Mouse (Mus musculus) C2C12 (cell line): ENCODE measurements around the gene Tmtc2. TPM values are rescaled to one million over a fixed set of nuclear protein-coding genes. Genes with fewer than 3 reads are reported as not detected.

Experiments used
- H3K27me3 ChIP-seq: one replicate; pipeline ENCODE4 v1.6.1; 2011; ENCODE audit not compliant: control insufficient read depth, insufficient read depth, insufficient read length
- H3K36me3 ChIP-seq: one replicate; pipeline ENCODE4 v1.6.1; 2011; ENCODE audit not compliant: control insufficient read depth, insufficient read depth
- H3K4me3 ChIP-seq: one replicate; pipeline ENCODE4 v1.5.1; 2011; ENCODE audit warnings: mild to moderate bottlenecking, control low read depth; ENCODE audit not compliant: poor library complexity, insufficient read depth, severe bottlenecking
- H3K79me2 ChIP-seq: one replicate; pipeline ENCODE4 v1.6.1; 2011; ENCODE audit not compliant: control insufficient read depth, insufficient read depth
- H3K79me3 ChIP-seq: one replicate; pipeline ENCODE4 v1.6.1; 2011; ENCODE audit warnings: low read depth, control low read depth
- H3ac ChIP-seq: one replicate; pipeline ENCODE3; 2011; ENCODE audit warnings: low read depth; ENCODE audit not compliant: control insufficient read depth, insufficient read length
- CEBPB ChIP-seq: IDR thresholded peaks from one replicate; pipeline ENCODE4 v1.6.1; 2011; ENCODE audit warnings: low read depth, mild to moderate bottlenecking, control low read depth, moderate library complexity
- CTCF ChIP-seq: IDR thresholded peaks from one replicate; pipeline ENCODE4 v1.5.1; 2011; ENCODE audit not compliant: control insufficient read depth, insufficient read depth, insufficient read length
- FOSL1 ChIP-seq: IDR thresholded peaks from one replicate; pipeline ENCODE4 v1.8.0; 2011; ENCODE audit warnings: mild to moderate bottlenecking, low read length; ENCODE audit not compliant: poor library complexity, insufficient read depth, severe bottlenecking
- MAX ChIP-seq: IDR thresholded peaks from one replicate; pipeline ENCODE4 v1.6.1; 2011; ENCODE audit warnings: mild to moderate bottlenecking, control low read depth
- MYOD1 ChIP-seq: IDR thresholded peaks from one replicate; pipeline ENCODE4 v1.6.1; 2011; ENCODE audit warnings: low read depth; ENCODE audit not compliant: control insufficient read depth, insufficient read length
- MYOG ChIP-seq: IDR thresholded peaks from one replicate; pipeline ENCODE4 v1.6.1; 2011; ENCODE audit not compliant: control insufficient read depth, insufficient read length; ENCODE audit errors: extremely low read depth
- USF1 ChIP-seq: IDR thresholded peaks from one replicate; pipeline ENCODE4 v1.6.1; 2011; ENCODE audit warnings: low read depth, mild to moderate bottlenecking, control low read depth, moderate library complexity
- polyA plus RNA-seq: library from polyadenylated mRNA; unstranded; fragments of >200 nt; fragmentation: generic; extraction: Trizol; gene quantifications from one replicate; pipeline ENCODE4 v1.2.1, GENCODE M21; 2012; ENCODE audit warnings: missing spikeins

Tmtc2 gene
- polyA plus RNA-seq, 1 experiment: 0.25 TPM

DNA sequence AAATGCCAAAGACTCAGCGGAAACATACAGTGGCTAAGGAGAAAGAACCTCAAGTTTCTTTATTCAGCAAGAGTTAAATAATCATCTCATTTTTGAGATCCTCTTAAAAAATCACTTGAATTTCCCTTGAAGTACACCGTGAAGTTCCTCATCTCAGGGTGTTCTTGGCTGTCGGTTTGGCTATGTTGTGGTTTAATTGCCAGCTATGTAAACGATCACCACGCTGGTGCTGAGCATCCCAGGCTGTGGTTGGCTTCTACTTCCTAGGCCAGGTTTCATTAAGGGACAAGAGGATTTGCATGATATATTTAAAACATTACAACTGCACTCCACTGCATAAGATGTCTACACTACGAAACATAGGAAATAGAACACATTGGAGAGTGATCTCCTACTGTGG is 348.5 kb downstream of the Tmtc2 start:
- Histone ChIP-seq H3K27me3 (no peaks in the 10 kb centered on the region), H3K4me3 (no peak overlapping the region), H3K79me3 (no peaks in the 10 kb centered on the region), H3ac (no peak overlapping the region), H3K79me2 (no peaks in the 10 kb centered on the region), H3K36me3 (no peaks in the 10 kb centered on the region)
- no peak for TF ChIP-seq MAX
- no peak for TF ChIP-seq MYOD1
- no peak for TF ChIP-seq FOSL1
- no peak for TF ChIP-seq MYOG
- no peak for TF ChIP-seq CTCF
- no peak for TF ChIP-seq CEBPB

DNA sequence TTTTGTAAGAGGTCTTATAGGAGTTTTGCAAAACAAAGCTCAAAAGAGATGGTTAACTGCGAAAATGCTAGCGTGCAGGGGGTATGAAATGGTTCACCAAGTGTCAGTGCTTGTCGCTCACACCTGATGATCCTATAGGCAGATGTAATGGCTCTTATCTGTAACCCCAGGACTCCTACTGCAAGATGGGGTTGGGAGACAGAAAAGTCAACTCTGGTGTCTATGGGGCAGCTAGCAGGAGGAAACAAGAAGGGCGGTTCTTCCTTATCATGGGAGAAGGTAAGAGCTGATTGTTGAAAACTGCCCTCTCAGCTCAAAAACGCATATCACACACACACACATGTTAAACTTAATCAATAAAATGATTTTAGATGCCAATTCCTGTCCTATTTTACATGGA is 351.3 kb downstream of the Tmtc2 start:
- TF ChIP-seq USF1: no peak
- TF ChIP-seq MAX: no peak
- no peak for TF ChIP-seq CTCF
- no peak for TF ChIP-seq MYOG
- TF ChIP-seq CEBPB: no peak
- no peak for TF ChIP-seq FOSL1
- TF ChIP-seq MYOD1: no peak
- no peaks in the 10 kb centered on the region for H3K79me3 ChIP-seq
- H3ac ChIP-seq: no peak overlapping the region
- H3K4me3 ChIP-seq: no peak overlapping the region
- no peaks in the 10 kb centered on the region for H3K27me3 ChIP-seq
- H3K36me3 ChIP-seq: no peaks in the 10 kb centered on the region
- no peaks in the 10 kb centered on the region for H3K79me2 ChIP-seq

DNA sequence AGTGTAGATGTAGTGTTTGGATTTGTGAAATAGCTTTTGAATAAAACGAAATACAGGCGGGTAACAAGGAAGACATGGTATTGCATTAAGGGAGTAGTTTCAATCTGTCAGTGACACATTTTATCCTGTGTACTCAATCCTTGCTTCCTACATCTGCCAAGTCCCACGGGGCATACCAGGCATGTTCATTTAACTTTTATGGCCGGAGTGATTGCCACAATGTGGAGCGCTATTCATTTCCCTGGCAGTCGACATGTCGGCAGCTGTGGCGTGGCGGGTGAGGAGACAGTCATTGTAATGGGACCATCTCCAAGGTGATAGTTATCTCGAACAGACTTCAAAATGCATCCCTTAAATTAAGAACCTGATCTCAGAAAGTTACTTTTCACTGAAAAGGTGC is 372.8 kb downstream of the Tmtc2 start:
- no peaks in the 10 kb centered on the region for H3K27me3 ChIP-seq
- no peaks in the 10 kb centered on the region for H3K79me2 ChIP-seq
- TF ChIP-seq CEBPB (no peak), MYOG (no peak), FOSL1 (no peak), USF1 (no peak), MYOD1 (no peak), MAX (no peak), CTCF (no peak)
- no peaks in the 10 kb centered on the region for H3K36me3 ChIP-seq
- H3K4me3 ChIP-seq: no peak overlapping the region
- no peaks in the 10 kb centered on the region for H3K79me3 ChIP-seq
- H3ac ChIP-seq: no peak overlapping the region

DNA sequence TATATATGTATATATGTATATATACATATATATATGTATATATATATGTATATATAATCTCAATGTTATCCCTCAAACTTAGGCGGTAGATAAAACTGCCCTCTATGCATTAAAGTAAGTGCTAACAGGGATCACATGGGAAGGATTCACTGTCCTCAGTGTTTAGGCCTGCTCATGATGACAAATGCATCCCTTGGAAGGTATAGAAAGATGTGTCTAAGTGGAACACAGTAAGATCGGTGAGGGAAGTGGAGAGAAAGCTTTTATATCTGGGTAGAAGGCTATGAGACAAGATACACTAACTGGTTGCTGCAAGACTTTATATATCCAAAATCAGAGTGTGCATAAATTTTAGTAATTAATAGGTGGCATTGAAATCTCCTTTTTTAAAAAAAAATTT is 373.6 kb downstream of the Tmtc2 start:
- no peaks in the 10 kb centered on the region for H3K79me2 ChIP-seq
- no peak overlapping the region for H3K4me3 ChIP-seq
- H3K36me3 ChIP-seq: no peaks in the 10 kb centered on the region
- H3K27me3 ChIP-seq: no peaks in the 10 kb centered on the region
- H3ac ChIP-seq: no peak overlapping the region
- no peaks in the 10 kb centered on the region for H3K79me3 ChIP-seq
- TF ChIP-seq USF1 (no peak), FOSL1 (no peak), MAX (no peak), CEBPB (no peak), MYOG (no peak), MYOD1 (no peak), CTCF (no peak)

DNA sequence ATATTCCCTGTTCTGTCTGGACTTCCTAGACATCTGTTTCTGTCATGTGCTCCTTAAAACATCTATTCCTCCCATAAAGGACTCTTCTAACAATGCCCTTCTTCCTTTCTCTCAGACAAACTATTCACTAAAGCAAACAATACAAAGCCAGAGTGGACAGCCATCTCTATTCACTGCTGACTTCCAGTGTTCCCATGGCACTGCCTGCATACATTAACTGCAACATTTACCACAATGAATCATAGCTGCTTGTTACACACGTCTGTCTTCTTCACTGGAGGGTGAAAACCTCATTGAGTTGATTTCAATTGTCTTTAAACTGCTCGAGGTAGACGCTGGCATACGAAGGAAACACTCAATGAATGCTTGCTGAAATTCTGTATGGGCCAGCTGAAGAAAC is 374.2 kb downstream of the Tmtc2 start:
- TF ChIP-seq FOSL1 (no peak), USF1 (no peak), CTCF (no peak), CEBPB (no peak), MAX (no peak), MYOG (no peak), MYOD1 (no peak)
- Histone ChIP-seq H3K36me3 (no peaks in the 10 kb centered on the region), H3K79me3 (no peaks in the 10 kb centered on the region), H3K79me2 (no peaks in the 10 kb centered on the region), H3K27me3 (no peaks in the 10 kb centered on the region), H3ac (no peak overlapping the region), H3K4me3 (no peak overlapping the region)

DNA sequence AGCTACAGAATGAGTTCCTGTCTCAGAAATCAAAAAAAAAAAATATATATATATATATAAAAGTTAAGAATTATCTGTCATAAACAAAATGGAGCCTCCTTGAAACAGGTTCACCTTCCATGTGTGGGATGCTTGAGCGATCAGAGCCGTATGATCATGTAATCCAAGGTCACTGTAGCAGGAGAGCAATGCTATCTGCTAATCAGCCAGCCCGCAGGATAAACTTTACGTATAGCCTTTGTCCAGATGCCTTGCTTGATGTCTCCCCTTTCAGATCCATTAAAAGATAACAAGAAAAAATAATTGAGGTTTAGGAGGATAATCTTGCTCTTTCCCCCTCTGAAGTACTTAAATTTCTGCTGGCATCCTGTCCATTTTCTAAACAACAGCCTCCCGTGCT is 374.7 kb downstream of the Tmtc2 start:
- TF ChIP-seq MYOD1: no peak
- TF ChIP-seq FOSL1: no peak
- no peak for TF ChIP-seq CTCF
- TF ChIP-seq MYOG: no peak
- no peak for TF ChIP-seq CEBPB
- TF ChIP-seq USF1: no peak
- TF ChIP-seq MAX: no peak
- Histone ChIP-seq H3ac (no peak overlapping the region), H3K4me3 (no peak overlapping the region), H3K79me3 (no peaks in the 10 kb centered on the region), H3K79me2 (no peaks in the 10 kb centered on the region), H3K36me3 (no peaks in the 10 kb centered on the region), H3K27me3 (no peaks in the 10 kb centered on the region)
